Mouse (Mus musculus) liver, postnatal 0 days (tissue): Measurements from ENCODE around the gene Cps1.

ENCODE experiments used
- CTCF ChIP-seq: sonication (generic); IDR thresholded peaks from 2 replicates; pipeline ENCODE4 v1.5.1; 2016; ENCODE audit warnings: antibody characterized with exemption, low read depth
- EP300 ChIP-seq: IDR thresholded peaks from 2 replicates; pipeline ENCODE4 v1.6.1; 2016; ENCODE audit warnings: antibody characterized with exemption, low read depth, mild to moderate bottlenecking

DNA sequence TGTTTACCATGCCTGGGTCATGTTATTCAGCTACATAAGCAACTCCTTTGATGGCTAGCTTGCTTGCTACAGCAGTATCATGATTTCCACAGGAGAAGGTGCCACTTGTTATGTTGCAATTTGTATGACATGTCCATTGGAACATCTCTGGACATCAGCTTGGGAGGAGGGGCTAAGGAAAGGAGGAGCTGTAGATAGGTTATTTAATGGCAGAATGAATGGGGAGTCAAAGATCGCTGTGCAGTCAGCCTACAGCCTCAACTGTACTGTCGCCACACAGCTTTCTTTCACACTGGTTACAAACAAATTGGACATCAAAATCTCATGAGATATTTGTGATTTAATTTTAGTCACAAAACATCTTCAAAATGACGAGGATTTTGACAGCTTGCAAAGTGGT is at the start of gene Cps1:
- TF ChIP-seq EP300, result peak; percentile 34; the same call in 1 of the 2 replicates
- no peak for TF ChIP-seq CTCF
